Mouse (Mus musculus) limb, embryonic 14.5 days (tissue): Measurements from ENCODE around the gene Cpd. TPM values are rescaled to one million over a fixed set of nuclear protein-coding genes. Genes with fewer than 3 reads are reported as not detected.

ENCODE experiments used
- ATAC-seq: fragments of 200-750 bp; cut with Nextera tagmentation; 2 replicates; pipeline ENCODE4 v1.8.0; 2017; ENCODE audit warnings: low read depth, moderate number of reproducible peaks, moderate TSS enrichment; ENCODE audit not compliant: low FRiP score
- DNase-seq: peaks from one replicate; pipeline ENCODE4 v3.0.0-alpha.2; 2015; ENCODE audit warnings: low spot score
- H3K27ac ChIP-seq: fragments of 300-500 bp; sonication (generic); replicated peaks from 2 replicates; pipeline ENCODE4 v1.5.1; 2014; ENCODE audit warnings: low read depth, mild to moderate bottlenecking, low read length, moderate library complexity, mixed read lengths
- H3K27me3 ChIP-seq: fragments of 300-500 bp; sonication (generic); 2 replicates; pipeline ENCODE4 v1.6.1; 2014; ENCODE audit warnings: low read length, mixed read lengths; ENCODE audit not compliant: control insufficient read depth, insufficient read depth
- H3K36me3 ChIP-seq: fragments of 300-500 bp; sonication (generic); 2 replicates; pipeline ENCODE4 v1.6.1; 2014; ENCODE audit warnings: mild to moderate bottlenecking, low read length, moderate library complexity, mixed read lengths; ENCODE audit not compliant: control insufficient read depth, insufficient read depth
- H3K4me1 ChIP-seq: fragments of 300-500 bp; sonication (generic); 2 replicates; pipeline ENCODE4 v1.6.1; 2014; ENCODE audit warnings: antibody characterized with exemption, low read length, mixed read lengths; ENCODE audit not compliant: control insufficient read depth, insufficient read depth
- H3K4me2 ChIP-seq: fragments of 300-500 bp; sonication (generic); replicated peaks from 2 replicates; pipeline ENCODE4 v1.6.1; 2014; ENCODE audit warnings: low read depth, mild to moderate bottlenecking, low read length, moderate library complexity; ENCODE audit not compliant: severe bottlenecking
- H3K4me3 ChIP-seq: fragments of 300-500 bp; sonication (generic); replicated peaks from 2 replicates; pipeline ENCODE4 v1.5.1; 2014; ENCODE audit warnings: low read length
- H3K9ac ChIP-seq: fragments of 300-500 bp; sonication (generic); 2 replicates; pipeline ENCODE4 v1.6.1; 2014; ENCODE audit warnings: mild to moderate bottlenecking, low read depth, low read length, moderate library complexity; ENCODE audit not compliant: severe bottlenecking
- H3K9me3 ChIP-seq: fragments of 300-500 bp; sonication (generic); 2 replicates; pipeline ENCODE4 v1.6.1; 2016; ENCODE audit warnings: low read length; ENCODE audit not compliant: control insufficient read depth
- POLR2A ChIP-seq: fragments of 200-500 bp; IDR thresholded peaks from 2 replicates; pipeline ENCODE4 v1.8.0; 2012; ENCODE audit warnings: inconsistent platforms, mild to moderate bottlenecking, moderate library complexity, borderline replicate concordance; ENCODE audit not compliant: insufficient read depth, insufficient read length; ENCODE audit errors: extremely low read depth
- WGBS: fragments of 180-500 bp; shearing (Covaris S2); extraction: QIAGEN DNeasy Blood & Tissue Kit; methylation state at CpG from one replicate; pipeline ENCODE4 v1.1.7; 2014; 5-methylcytosine and 5-hydroxymethylcytosine counted together
- polyA plus RNA-seq, 2 experiments: library from polyadenylated mRNA; depleted of rRNA in 1 of 2; stranded (reverse) in 1 of 2; unstranded in 1 of 2; fragments of >200 nt; fragmentation: Nextera tagmentation in 1 of 2; extraction: Ambion mirVana in 1 of 2; gene quantifications; 2 replicates each; pipeline versions ENCODE4 v1.2.1 to v1.2.3; 2012 to 2014

Gene Cpd
- polyA plus RNA-seq, 2 experiments: 21.0 to 24.9 TPM

GRCm38 (mm10) chr11:76770566-76770965, 76.3 kb downstream of the Cpd start:
- H3K36me3 ChIP-seq: no peaks in the 10 kb centered on the region
- no peaks in the 10 kb centered on the region for H3K9me3 ChIP-seq
- H3K9ac ChIP-seq: no peak overlapping the region
- H3K4me2 ChIP-seq: no peak overlapping the region
- WGBS: 85% methylated on average over 5 of the region's 5 CpGs
- H3K4me1 ChIP-seq: 0 out of 2 replicates have a peak, but pooled peaks cover 6% of the 10 kb centered on the region
- no peak overlapping the region for H3K27ac ChIP-seq
- TF ChIP-seq POLR2A: no peak
- no peaks in the 10 kb centered on the region for H3K27me3 ChIP-seq
- DNase-seq (no peak), ATAC-seq (no peak)
- H3K4me3 ChIP-seq: no peak overlapping the region

- Histone ChIP-seq H3K4me1 (no peaks in the 10 kb centered on the region), H3K27ac (no peak overlapping the region), H3K36me3 (peaks cover 19% of the 10 kb centered on the region), H3K4me3 (peak overlapping the region; percentile 91), H3K9me3 (no peaks in the 10 kb centered on the region), H3K27me3 (no peaks in the 10 kb centered on the region), H3K9ac (peak overlapping the region; percentile 97), H3K4me2 (no peak overlapping the region; the same call in 1 of the 2 replicates)
- WGBS: 13% methylated on average over 4 of the region's 4 CpGs
- no peak for DNase-seq
- ATAC-seq: peak; percentile 6; the same call in 1 of the 2 replicates
- no peak for TF ChIP-seq POLR2A
Measured at GRCm38 (mm10) chr11:76763741-76764122, 83.1 kb downstream of the Cpd start.

DNA sequence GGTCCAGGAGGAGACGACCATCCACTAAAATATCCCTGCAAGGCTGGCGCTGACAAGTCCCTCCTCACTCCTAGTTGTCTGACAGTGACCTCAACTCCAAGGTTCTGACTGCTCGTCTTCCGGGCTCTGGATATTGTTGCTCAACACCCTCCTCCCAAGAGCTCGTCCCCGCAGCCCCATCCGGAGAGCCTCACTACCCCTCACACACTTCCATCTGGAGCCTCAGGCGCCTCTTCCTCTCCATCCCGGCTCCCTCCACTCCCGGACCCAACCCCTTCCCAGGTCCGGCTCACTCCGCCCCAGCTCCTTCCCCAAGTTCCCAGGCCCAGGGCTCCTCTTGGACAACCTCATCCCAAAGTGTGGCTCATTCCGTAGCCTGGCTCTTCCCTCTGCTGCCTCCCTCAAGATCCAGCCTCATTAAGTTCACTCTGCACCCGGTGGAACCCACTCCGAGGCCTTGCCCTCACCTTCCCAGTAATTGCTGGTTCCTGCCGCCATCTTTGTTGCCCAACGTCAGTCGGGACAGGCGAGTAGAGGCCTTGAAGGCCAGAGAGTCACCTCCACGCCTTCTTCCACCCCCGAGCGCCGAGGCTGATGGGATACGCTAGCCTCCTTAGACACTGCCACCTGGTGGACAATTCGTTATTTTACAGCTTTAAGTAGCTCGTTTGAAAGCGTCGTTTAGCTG, 83.6 kb downstream of the Cpd start, which contains the start of gene Gosr1:
TSS of gene Gosr1 (minus strand) at position 527 of the 688 bp plus-strand sequence.
- ATAC-seq: peak; percentile 97
- no peaks in the 10 kb centered on the region for H3K4me1 ChIP-seq
- peaks cover 24% of the 10 kb centered on the region for H3K36me3 ChIP-seq
- WGBS: under 1% methylated on average over 28 of the region's 28 CpGs
- TF ChIP-seq POLR2A: peak; percentile 44; the same call in 1 of the 2 replicates
- peak within 1 kb of the TSS; percentile 97 for H3K9ac ChIP-seq
- H3K4me2 ChIP-seq: peak within 1 kb of the TSS; percentile 57
- H3K27ac ChIP-seq: peak within 1 kb of the TSS; percentile 82
- peak; percentile 98 for DNase-seq
- H3K27me3 ChIP-seq: no peaks in the 10 kb centered on the region
- no peaks in the 10 kb centered on the region for H3K9me3 ChIP-seq
- peak within 1 kb of the TSS; percentile 91 for H3K4me3 ChIP-seq

DNA sequence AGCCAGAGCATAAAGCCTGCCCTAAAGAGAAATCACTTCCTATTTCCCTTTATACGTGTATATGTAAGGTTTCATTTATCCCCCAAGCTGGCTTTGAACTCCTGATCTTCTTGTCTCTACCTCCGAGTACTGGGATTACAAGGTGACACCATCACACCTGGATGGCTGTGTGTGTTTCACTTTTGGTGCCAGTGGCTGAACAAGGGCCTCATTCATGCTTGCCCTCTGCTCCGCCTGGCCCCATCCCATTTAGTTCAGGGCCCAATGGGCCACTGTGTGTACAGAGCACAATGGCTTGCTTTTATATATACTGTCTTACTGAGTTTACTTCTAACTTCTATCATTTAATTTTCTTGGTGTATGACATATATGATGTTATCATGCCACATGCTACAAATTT, 94.5 kb downstream of the Cpd start:
- Histone ChIP-seq H3K27me3 (no peaks in the 10 kb centered on the region), H3K9me3 (no peaks in the 10 kb centered on the region), H3K36me3 (peaks cover 84% of the 10 kb centered on the region), H3K27ac (no peak overlapping the region), H3K4me3 (no peak overlapping the region), H3K4me2 (no peak overlapping the region), H3K4me1 (no peaks in the 10 kb centered on the region), H3K9ac (no peak overlapping the region)
- 89% methylated on average over 3 of the region's 3 CpGs for WGBS
- DNase-seq (no peak), ATAC-seq (no peak)
- TF ChIP-seq POLR2A: no peak

GRCm38 (mm10) chr11:76748819-76749218, 98.0 kb downstream of the Cpd start:
- H3K4me2 ChIP-seq: no peak overlapping the region
- H3K4me3 ChIP-seq: no peak overlapping the region
- H3K36me3 ChIP-seq: peaks cover 85% of the 10 kb centered on the region
- WGBS: 92% methylated on average over 9 of the region's 9 CpGs
- no peak for DNase-seq
- H3K27ac ChIP-seq: no peak overlapping the region
- no peaks in the 10 kb centered on the region for H3K9me3 ChIP-seq
- ATAC-seq: no peak
- H3K27me3 ChIP-seq: no peaks in the 10 kb centered on the region
- no peaks in the 10 kb centered on the region for H3K4me1 ChIP-seq
- no peak overlapping the region for H3K9ac ChIP-seq
- no peak for TF ChIP-seq POLR2A
